Mouse (Mus musculus): ENCODE data around the gene Sorbs1. TPM values are rescaled to one million over a fixed set of nuclear protein-coding genes. Genes with fewer than 3 reads are reported as not detected.
A peak's percentile ranks its signal among the peaks of the same experiment; 100 is the strongest.

The Sorbs1 gene
- polyA plus RNA-seq, 1 experiment from 2014 or later: 72.1 TPM

DNA sequence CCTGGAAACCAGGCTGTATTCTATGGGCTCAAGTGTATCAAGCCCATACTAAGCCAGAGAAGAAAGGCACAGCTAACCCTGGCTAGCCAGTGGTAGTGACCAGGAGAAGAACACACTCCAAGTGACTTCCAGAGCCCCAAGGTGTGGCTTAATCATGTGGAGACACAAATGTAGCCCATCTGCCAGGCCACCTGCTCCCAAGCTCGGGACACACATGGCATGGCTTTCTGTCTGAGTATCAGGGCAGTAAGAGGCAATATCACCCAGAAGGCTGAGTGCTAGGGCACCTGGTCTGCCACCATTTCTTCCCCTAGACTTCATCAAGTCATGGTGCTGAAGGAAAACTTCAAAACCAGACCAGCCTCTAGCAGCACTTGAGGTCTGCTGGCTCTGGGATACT is 219.3 kb downstream of the Sorbs1 start:
- Histone ChIP-seq H3K9ac (no peak overlapping the region), H3K9me3 (no peaks in the 10 kb centered on the region), H3K4me3 (replicated peaks) (no peak overlapping the region), H3K4me1 (replicated peaks) (0 out of 2 replicates have a peak, but pooled peaks cover 3% of the 10 kb centered on the region), H3K27me3 (replicated peaks) (no peaks in the 10 kb centered on the region), H3K27ac (no peak overlapping the region), H3K4me2 (replicated peaks) (no peak overlapping the region), H3K36me3 (no peaks in the 10 kb centered on the region)
- 77% methylated on average over 1 of the region's 1 CpGs for WGBS
- ATAC-seq: no peak

DNA sequence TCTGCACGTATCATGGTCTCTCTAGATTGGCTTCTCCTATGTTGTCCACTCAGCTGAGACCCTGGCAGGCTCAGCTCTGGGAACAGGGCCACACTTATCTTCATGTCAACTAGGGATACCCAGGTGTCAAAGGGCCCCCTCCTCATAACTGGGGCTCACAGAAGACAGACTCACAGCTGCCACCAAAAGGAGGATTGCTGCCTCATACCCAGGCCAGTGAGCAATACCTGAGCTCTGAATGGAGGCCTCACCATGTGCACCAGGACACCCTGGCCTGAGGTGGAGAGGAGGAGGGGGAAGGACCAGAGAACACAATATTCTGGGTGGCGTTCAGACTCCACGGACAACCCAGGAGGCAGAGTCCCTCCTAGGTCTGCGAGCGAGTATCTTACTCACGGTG is 219.8 kb downstream of the Sorbs1 start:
- Histone ChIP-seq H3K9ac (no peak overlapping the region), H3K4me2 (replicated peaks) (no peak overlapping the region), H3K4me1 (replicated peaks) (0 out of 2 replicates have a peak, but pooled peaks cover 3% of the 10 kb centered on the region), H3K9me3 (no peaks in the 10 kb centered on the region), H3K27ac (no peak overlapping the region), H3K36me3 (no peaks in the 10 kb centered on the region), H3K4me3 (replicated peaks) (no peak overlapping the region), H3K27me3 (replicated peaks) (no peaks in the 10 kb centered on the region)
- ATAC-seq: no peak
- 97% methylated on average over 6 of the region's 6 CpGs for WGBS

DNA sequence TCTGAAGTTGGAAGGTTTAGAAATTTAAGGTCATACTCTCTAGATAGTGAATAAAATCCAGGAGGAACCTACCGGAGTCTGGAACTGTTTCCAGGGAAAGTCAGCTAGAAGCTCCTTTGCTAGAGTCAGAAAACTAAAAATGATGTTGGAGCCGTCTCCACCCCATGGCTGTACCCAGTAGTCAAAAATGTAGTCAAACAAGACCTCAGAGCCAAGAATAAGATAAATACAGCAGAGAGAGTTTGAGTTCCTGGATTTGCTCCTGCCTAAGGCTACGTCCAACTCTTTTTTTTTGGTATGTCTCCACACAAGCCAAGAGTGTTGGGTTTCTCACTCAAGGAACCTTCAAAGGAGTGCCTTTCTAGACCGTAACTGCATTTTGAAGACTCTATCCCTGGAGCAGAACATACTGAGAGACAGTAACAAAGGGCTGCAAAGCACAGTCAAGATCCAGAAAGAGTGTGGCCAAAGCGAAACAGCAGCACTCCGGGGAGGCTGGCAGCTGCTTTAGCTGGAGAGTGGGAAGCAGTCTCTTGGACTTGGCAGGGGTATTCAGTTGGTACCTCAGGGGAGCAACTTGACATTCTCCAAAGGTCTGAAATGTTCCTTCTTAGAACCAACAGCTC is 223.4 kb downstream of the Sorbs1 start:
- no peaks in the 10 kb centered on the region for H3K27me3 ChIP-seq (replicated peaks)
- H3K4me3 ChIP-seq (replicated peaks): no peak overlapping the region
- no peak for ATAC-seq
- H3K9ac ChIP-seq: no peak overlapping the region
- H3K4me1 ChIP-seq (replicated peaks): no peaks in the 10 kb centered on the region
- no peak overlapping the region for H3K4me2 ChIP-seq (replicated peaks)
- 81% methylated on average over 6 of the region's 6 CpGs for WGBS
- H3K27ac ChIP-seq: no peak overlapping the region
- no peaks in the 10 kb centered on the region for H3K36me3 ChIP-seq
- no peaks in the 10 kb centered on the region for H3K9me3 ChIP-seq

DNA sequence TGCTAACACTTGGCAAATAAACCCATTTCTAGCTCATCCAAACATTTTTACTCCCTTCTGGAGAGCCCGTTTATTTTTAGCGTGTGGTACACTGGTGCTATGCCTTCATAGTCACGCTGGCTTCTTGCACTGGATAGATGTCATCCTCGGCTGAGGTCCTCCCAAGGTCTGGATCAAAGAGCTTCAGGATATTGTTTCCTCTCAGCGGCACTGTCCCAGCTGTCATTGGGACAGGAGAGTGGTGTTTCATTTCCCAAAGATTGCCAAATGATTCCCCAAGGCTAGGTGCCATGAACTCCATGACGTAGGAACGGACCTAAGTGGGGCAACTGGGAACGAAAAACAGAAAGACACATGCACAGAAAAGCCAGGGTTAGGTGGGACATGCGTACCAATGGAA is 225.2 kb downstream of the Sorbs1 start:
- 95% methylated on average over 9 of the region's 9 CpGs for WGBS
- Histone ChIP-seq H3K36me3 (no peaks in the 10 kb centered on the region), H3K4me1 (replicated peaks) (no peaks in the 10 kb centered on the region), H3K9me3 (no peaks in the 10 kb centered on the region), H3K4me2 (replicated peaks) (no peak overlapping the region), H3K27me3 (replicated peaks) (no peaks in the 10 kb centered on the region), H3K9ac (no peak overlapping the region), H3K4me3 (replicated peaks) (no peak overlapping the region), H3K27ac (no peak overlapping the region)
- ATAC-seq: no peak

DNA sequence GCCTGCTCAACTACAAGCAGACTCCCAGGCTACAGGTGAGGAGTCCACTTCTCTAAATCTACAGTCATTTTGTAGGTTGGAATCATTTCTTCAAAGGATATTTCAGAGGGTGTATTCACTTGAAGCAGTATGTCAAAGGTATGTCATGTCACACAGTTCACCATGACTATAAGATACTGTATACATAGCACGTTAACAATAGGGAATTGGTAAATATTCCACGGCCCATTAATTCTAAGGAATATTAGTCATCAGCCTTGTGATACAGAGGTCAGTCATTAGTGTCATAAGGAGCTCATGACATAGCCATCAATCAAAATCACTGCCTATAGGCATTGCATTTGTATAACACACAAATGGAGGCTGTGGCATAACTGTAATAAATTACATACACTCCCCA is 228.9 kb downstream of the Sorbs1 start:
- WGBS: 79% methylated on average over 2 of the region's 2 CpGs
- H3K36me3 ChIP-seq: no peaks in the 10 kb centered on the region
- H3K9me3 ChIP-seq: no peaks in the 10 kb centered on the region
- H3K9ac ChIP-seq: no peak overlapping the region
- ATAC-seq: no peak
- no peak overlapping the region for H3K4me3 ChIP-seq (replicated peaks)
- H3K27ac ChIP-seq: no peak overlapping the region
- no peaks in the 10 kb centered on the region for H3K4me1 ChIP-seq (replicated peaks)
- H3K27me3 ChIP-seq (replicated peaks): no peaks in the 10 kb centered on the region
- no peak overlapping the region for H3K4me2 ChIP-seq (replicated peaks)

DNA sequence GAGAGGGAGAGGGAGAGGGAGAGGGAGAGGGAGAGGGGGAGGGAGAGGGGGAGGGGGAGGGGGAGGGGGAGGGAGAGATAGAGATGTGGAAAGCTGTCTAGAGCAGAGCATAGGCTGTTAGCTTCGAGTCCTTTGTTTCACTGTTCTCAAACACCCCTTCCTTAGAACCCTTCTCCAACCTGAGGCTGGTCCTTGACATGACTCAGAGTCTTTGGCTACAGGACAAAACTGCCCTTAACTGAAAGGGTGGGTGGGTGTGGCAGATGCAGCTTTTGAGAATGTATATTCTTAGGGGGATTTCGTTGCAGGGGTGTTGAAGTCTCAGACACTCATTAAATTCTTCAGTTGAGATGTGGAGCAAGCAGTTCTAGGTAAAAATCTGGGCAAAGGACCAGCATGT is 230.2 kb downstream of the Sorbs1 start:
- no peak for ATAC-seq
- Histone ChIP-seq H3K27me3 (replicated peaks) (no peaks in the 10 kb centered on the region), H3K4me1 (replicated peaks) (no peaks in the 10 kb centered on the region), H3K27ac (no peak overlapping the region), H3K9ac (no peak overlapping the region), H3K4me3 (replicated peaks) (no peak overlapping the region), H3K9me3 (no peaks in the 10 kb centered on the region), H3K36me3 (no peaks in the 10 kb centered on the region), H3K4me2 (replicated peaks) (no peak overlapping the region)
- 55% methylated on average over 2 of the region's 2 CpGs for WGBS

DNA sequence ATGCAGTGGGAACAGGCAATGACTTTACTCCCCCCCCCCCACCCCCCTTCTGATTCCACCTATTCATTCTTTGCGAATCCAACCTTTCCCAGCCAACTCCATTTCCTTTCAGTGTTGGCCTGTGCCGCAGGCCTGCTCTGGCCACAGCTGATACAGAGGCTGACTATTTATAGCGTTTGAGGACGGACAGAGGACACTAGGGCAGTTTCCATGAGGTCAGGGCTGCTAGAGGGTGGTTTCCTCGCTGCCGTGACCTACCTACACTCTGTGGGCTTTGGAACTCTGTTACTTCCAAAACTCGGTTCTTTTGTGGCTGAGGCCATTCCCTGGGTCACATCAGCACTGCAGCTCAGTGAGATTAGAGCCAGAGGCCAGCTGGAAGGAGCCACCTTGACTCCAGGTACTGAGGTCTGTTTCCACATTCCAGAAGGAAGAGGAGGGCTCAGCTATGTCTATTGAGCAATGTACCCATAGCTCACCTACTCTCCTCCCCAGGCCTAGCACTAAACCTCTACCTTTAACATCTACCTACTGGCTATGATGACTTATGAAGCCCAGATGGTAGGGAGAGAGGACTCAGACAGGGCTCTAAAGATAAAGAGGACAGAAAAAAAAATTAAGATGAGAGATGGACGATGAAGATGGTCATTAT is 235.1 kb downstream of the Sorbs1 start:
- ATAC-seq: no peak
- 78% methylated on average over 8 of the region's 8 CpGs for WGBS
- H3K4me1 ChIP-seq (replicated peaks): no peaks in the 10 kb centered on the region
- no peak overlapping the region for H3K27ac ChIP-seq
- H3K36me3 ChIP-seq: no peaks in the 10 kb centered on the region
- no peaks in the 10 kb centered on the region for H3K9me3 ChIP-seq
- H3K4me2 ChIP-seq (replicated peaks): no peak overlapping the region
- H3K27me3 ChIP-seq (replicated peaks): no peaks in the 10 kb centered on the region
- H3K4me3 ChIP-seq (replicated peaks): no peak overlapping the region
- no peak overlapping the region for H3K9ac ChIP-seq

DNA sequence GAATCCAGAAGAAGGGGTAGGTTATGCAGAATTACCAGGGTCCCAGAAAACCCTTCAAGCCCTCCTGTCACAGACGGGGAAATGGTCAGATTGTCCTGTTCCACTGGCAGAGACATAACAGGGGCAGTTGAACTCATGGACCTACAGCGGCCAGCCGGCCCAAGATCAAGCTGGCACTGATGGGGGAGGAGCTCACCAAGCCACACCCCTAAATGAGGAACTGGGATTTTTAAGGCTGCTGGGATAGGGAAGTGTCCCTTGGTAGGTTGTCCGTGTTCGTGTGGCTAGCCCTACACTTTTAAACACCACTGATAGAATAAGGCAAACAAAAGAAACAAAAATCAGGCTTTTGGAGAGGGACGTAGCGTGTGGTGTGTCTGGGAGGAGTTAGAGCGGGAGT is 236.1 kb downstream of the Sorbs1 start:
- Histone ChIP-seq H3K4me3 (replicated peaks) (no peak overlapping the region), H3K4me1 (replicated peaks) (no peaks in the 10 kb centered on the region), H3K27me3 (replicated peaks) (no peaks in the 10 kb centered on the region), H3K27ac (no peak overlapping the region), H3K9ac (no peak overlapping the region), H3K9me3 (no peaks in the 10 kb centered on the region), H3K36me3 (no peaks in the 10 kb centered on the region), H3K4me2 (replicated peaks) (no peak overlapping the region)
- 92% methylated on average over 8 of the region's 8 CpGs for WGBS
- no peak for ATAC-seq

DNA sequence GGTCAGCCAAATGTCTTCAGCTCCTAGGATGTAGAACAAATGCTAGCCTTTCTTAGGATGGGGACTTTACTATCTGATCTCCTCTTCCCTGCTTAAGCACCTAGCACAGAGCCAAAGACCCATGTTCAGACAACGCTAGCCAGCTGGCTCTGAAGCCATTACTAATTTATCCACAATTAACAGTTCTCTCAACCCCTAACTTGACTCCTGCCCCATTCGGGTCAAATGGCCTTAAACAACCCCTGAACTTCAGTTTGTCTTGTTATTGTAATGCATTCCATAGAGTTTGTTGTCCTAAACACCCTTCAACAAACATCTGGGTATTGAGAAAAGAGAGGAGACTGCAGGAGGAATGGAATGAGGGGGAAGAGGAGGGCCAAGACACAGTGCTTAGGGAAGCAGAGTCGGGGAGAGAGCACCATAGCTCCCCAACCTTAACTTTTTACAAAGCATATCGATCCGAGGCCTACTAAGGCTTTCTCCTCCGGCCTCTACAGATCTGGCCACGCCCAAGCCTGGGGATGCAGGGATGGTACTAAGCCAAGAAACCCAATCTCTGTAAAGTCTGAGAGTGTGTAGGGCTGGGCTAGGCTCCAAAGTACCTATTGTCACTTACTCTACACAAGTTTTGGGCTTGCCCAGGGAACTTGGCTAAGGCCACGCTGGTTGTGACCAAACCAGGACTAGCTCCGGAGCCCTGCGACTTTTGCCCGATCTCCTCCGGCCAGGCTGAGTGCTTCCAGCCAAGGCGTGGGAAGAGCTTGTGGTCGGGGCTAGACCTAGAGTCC is 238.0 kb downstream of the Sorbs1 start:
- Histone ChIP-seq H3K4me2 (replicated peaks) (no peak overlapping the region), H3K27ac (no peak overlapping the region), H3K4me1 (replicated peaks) (no peaks in the 10 kb centered on the region), H3K9me3 (no peaks in the 10 kb centered on the region), H3K27me3 (replicated peaks) (no peaks in the 10 kb centered on the region), H3K9ac (no peak overlapping the region), H3K36me3 (no peaks in the 10 kb centered on the region), H3K4me3 (replicated peaks) (no peak overlapping the region)
- no peak for ATAC-seq
- 80% methylated on average over 14 of the region's 14 CpGs for WGBS

DNA sequence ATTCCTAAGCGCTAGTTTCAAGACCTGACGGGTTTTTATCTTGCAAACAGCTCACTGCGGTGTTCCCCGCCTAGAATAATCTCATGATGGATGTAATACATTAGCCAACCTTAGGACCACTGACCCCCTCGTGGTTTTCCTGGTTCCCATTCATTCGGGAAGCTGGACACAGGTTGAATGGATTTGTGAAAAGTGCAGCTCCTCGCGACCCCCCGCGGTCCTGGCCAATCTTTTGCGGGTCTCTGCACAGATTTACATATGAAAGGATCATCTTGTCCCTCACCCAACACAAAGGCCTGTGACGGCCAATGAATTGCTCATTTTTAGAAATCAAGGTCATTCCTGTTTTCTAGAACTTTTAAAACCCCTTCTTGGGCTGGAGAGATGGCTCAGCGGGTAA is 240.9 kb downstream of the Sorbs1 start:
- Histone ChIP-seq H3K36me3 (no peaks in the 10 kb centered on the region), H3K4me3 (replicated peaks) (no peak overlapping the region), H3K27ac (no peak overlapping the region), H3K9ac (no peak overlapping the region), H3K27me3 (replicated peaks) (no peaks in the 10 kb centered on the region), H3K9me3 (no peaks in the 10 kb centered on the region), H3K4me2 (replicated peaks) (no peak overlapping the region), H3K4me1 (replicated peaks) (peaks cover 3% of the 10 kb centered on the region; the same call in 1 of the 2 replicates)
- no peak for ATAC-seq
- WGBS: 55% methylated on average over 13 of the region's 13 CpGs

DNA sequence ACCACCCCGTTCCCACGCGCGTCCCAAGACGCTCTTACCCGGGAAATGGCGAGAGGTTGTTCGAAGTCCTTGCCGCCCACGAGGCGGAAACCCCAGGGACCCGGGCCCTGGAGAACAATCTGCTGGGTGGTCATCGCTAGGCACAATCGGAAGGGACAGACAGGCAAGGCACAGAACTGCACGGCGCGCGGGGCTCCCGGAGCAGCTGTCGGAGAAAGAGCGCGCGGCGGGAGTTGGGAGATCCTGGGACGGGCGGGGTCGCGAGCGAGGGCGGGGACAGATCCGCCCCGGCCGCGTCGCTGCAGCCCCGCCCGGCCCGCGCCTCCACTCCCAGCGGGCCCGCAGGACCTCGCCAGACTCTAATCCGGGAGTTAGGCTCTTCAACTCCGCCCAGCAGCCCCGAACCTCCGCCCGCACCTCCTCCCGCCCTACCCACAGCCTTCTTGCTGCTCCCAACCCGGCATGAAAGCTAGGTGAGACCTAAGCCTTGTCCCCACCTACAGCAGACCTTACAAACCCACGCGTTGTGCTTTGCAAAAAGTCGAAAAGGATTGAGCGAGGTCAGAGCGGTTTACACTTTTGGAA is 242.2 kb downstream of the Sorbs1 start, which contains the start of gene Pdlim1:
Pdlim1 (minus strand) TSS at position 535 of the 585 bp plus-strand sequence.
- H3K4me1 ChIP-seq (replicated peaks): peaks cover 3% of the 10 kb centered on the region; the same call in 1 of the 2 replicates
- H3K27ac ChIP-seq: peak within 1 kb of the TSS; percentile 71
- no peaks in the 10 kb centered on the region for H3K27me3 ChIP-seq (replicated peaks)
- H3K9ac ChIP-seq: peak within 1 kb of the TSS; percentile 77
- peak within 1 kb of the TSS; percentile 88 for H3K4me2 ChIP-seq (replicated peaks)
- no peaks in the 10 kb centered on the region for H3K36me3 ChIP-seq
- peak; percentile 93 for ATAC-seq
- no peaks in the 10 kb centered on the region for H3K9me3 ChIP-seq
- H3K4me3 ChIP-seq (replicated peaks): peak within 1 kb of the TSS; percentile 67
- under 1% methylated on average over 51 of the region's 54 CpGs for WGBS
